In the genomic region with DNA sequence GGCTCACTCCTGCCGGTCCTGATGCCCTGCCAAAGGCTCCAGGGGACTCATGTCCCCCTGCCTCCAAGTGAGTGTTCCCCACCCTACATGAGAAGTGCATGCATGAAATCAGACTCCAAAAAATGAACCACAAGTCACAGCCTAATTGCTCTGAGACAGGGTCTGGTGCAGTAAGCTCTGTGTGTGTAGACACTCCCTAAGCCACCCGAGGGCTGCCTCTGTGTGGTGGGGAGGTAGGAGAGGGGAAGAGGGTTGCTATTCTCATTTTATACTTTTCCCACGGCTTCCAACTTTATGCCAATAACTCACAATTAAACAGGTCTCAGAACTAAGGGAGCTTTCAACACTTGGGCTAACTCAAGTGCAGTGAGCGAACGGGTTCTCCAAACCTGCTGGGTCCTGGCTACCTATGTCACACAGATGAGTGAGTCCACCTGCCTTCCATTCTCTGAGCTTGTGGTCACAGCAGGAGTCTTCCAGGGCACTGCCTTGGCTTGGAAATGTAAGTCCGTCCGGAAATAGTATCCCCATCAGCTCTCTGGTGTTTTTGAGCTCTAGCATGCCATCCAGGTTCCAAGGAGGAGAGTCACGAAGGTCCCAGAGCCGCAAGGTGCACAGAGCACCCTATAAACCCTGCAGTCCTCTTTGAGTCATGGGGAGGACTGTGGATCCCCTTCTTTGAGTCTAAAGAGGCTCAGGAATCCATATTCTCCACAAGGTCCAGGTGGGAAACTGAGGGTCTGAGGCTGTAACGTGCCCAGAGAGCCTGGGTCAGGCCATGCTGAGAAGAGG, we compare ENCODE assay signal across 9 mouse cellular contexts. TPM values are rescaled to one million over a fixed set of nuclear protein-coding genes. Genes with fewer than 3 reads are reported as not detected.
DNase-seq lines count a peak whose midpoint lies in the region; ATAC-seq and TF ChIP-seq lines count a peak whose summit lies in the region.
"Had no signal": no experiment of that assay in that cellular context is flagged by ENCODE, and none has a peak within 500 bp of the region (broad histone marks: within the 10 kb centered on the region; RNA-seq: fewer than 3 reads in every experiment).

No protein-coding gene starts in this region.

- DNase-seq in gastrocnemius, adult 2 months, result peak; percentile 32
- no peak for DNase-seq in gastrocnemius, postnatal 10 days
- DNase-seq in layer of hippocampus, adult 2 months (ENCODE audit: low spot score in 2 of 2), result no peak
- DNase-seq in layer of hippocampus, postnatal 10 days (ENCODE audit: low spot score in 2 of 2), result no peak
- DNase-seq in yolk sac, embryonic 10.5 days (ENCODE audit: low spot score), result no peak
- no peak for DNase-seq in thymus, postnatal 14 days

- intact Hi-C loops in gastrocnemius, adult 2 months (cut with DNase I), result no loop called here

- H3K9me3 ChIP-seq in intestine, postnatal 0 days (ENCODE audit: control insufficient read depth), result no peaks in the 10 kb centered on the region
- H3K9me3 ChIP-seq: stomach, embryonic 15.5 days had no signal

- H3K4me1 ChIP-seq in brown adipose tissue, adult 24 weeks (ENCODE audit: control insufficient read depth, insufficient read depth, insufficient read length, low read length), result peaks cover 17% of the 10 kb centered on the region
- H3K4me1 ChIP-seq in intestine, postnatal 0 days (replicated peaks; ENCODE audit: control insufficient read depth, insufficient read depth, low read length), result peaks cover 5% of the 10 kb centered on the region

- H3K4me2 ChIP-seq in intestine, postnatal 0 days (replicated peaks; ENCODE audit: low read depth), result no peak overlapping the region
- H3K4me2 ChIP-seq: stomach, embryonic 15.5 days had no signal

- peaks cover 25% of the 10 kb centered on the region; the same call in 1 of the 2 replicates for H3K36me3 ChIP-seq in intestine, postnatal 0 days (ENCODE audit: control insufficient read depth, insufficient read depth)
- H3K36me3 ChIP-seq: stomach, embryonic 15.5 days had no signal

- H3K4me3 ChIP-seq in gastrocnemius, adult 2 months, result peak overlapping the region; percentile 31
- H3K4me3 ChIP-seq in layer of hippocampus, adult 2 months, result no peak overlapping the region
- H3K4me3 ChIP-seq in brown adipose tissue, adult 24 weeks (ENCODE audit: insufficient read depth, low read depth, low read length), result no peak overlapping the region
- no peak overlapping the region for H3K4me3 ChIP-seq in intestine, postnatal 0 days (ENCODE audit: low read depth, low read length)
- H3K4me3 ChIP-seq: stomach, embryonic 15.5 days had no signal

- ATAC-seq in intestine, postnatal 0 days, result no peak

- no peaks in the 10 kb centered on the region for H3K27me3 ChIP-seq in intestine, postnatal 0 days (replicated peaks; ENCODE audit: control insufficient read depth, insufficient read depth, low read length)
- H3K27me3 ChIP-seq: stomach, embryonic 15.5 days had no signal

- peak overlapping the region; percentile 98 for H3K27ac ChIP-seq in gastrocnemius, adult 2 months
- H3K27ac ChIP-seq in layer of hippocampus, adult 2 months, result peak overlapping the region; percentile 83; the same call in 1 of the 2 replicates
- H3K27ac ChIP-seq in brown adipose tissue, adult 24 weeks (replicated peaks; ENCODE audit: low read depth, low read length), result peak overlapping the region; percentile 43
- H3K27ac ChIP-seq in intestine, postnatal 0 days (ENCODE audit: low read depth, low read length), result peak overlapping the region; percentile 63; the same call in 1 of the 2 replicates
- H3K27ac ChIP-seq: stomach, embryonic 15.5 days had no signal

- no peak for TF ChIP-seq CTCF in gastrocnemius, adult 2 months (IDR thresholded peaks at IDR 0.05)
- TF ChIP-seq CTCF in layer of hippocampus, adult 2 months (conservative IDR thresholded peaks at IDR 0.05), result no peak
- no peak for TF ChIP-seq CTCF in intestine, postnatal 0 days (IDR thresholded peaks at IDR 0.05; ENCODE audit: low read depth)

- H3K9ac ChIP-seq in intestine, postnatal 0 days (ENCODE audit: low read depth, low read length), result no peak overlapping the region
- H3K9ac ChIP-seq: stomach, embryonic 15.5 days had no signal

- WGBS in intestine, postnatal 0 days, result 85% methylated on average over 10 of the region's 10 CpGs

RNA-seq across cellular contexts. Expression of a gene that starts 50.1 kb away (rescaled TPM):
- total RNA-seq in gastrocnemius, adult 2 months (2021), result 1 to 10 TPM; 3.4 to 4.0 TPM
- 10 to 100 TPM in 1 of 2 experiments, 1 to 10 TPM in 1; 7.4 to 10.3 TPM for total RNA-seq in gastrocnemius, postnatal 10 days (2021)
- total RNA-seq in layer of hippocampus, adult 2 months (2021), result 10 to 100 TPM in 1 of 2 experiments, 1 to 10 TPM in 1; 9.5 to 10.6 TPM
- 10 to 100 TPM; 10.7 to 14.8 TPM for total RNA-seq in layer of hippocampus, postnatal 10 days (2021)
- polyA plus RNA-seq in brown adipose tissue, adult 24 weeks (2012; ENCODE audit: insufficient read depth, insufficient read length, missing spikeins), result 6.6 and 7.0 TPM in 2 replicates
- 21.7 and 24.0 TPM in 2 replicates for polyA plus RNA-seq in intestine, postnatal 0 days (2015; fragmentation: Nextera tagmentation; extraction: Ambion mirVana)

RNA-seq across cellular contexts. Expression of a gene that starts 52.6 kb away (rescaled TPM):
- under 1 TPM; 0.79 to 0.84 TPM for total RNA-seq in gastrocnemius, adult 2 months (2021)
- 1 to 10 TPM; 2.6 to 3.5 TPM for total RNA-seq in gastrocnemius, postnatal 10 days (2021)
- total RNA-seq in layer of hippocampus, adult 2 months (2021), result 1 to 10 TPM; 3.5 to 3.6 TPM
- total RNA-seq in layer of hippocampus, postnatal 10 days (2021), result 1 to 10 TPM; 2.1 to 3.6 TPM
- 2.3 and 2.4 TPM in 2 replicates for polyA plus RNA-seq in brown adipose tissue, adult 24 weeks (2012; ENCODE audit: insufficient read depth, insufficient read length, missing spikeins)
- 3.8 and 4.0 TPM in 2 replicates for polyA plus RNA-seq in intestine, postnatal 0 days (2015; fragmentation: Nextera tagmentation; extraction: Ambion mirVana)

RNA-seq across cellular contexts. Expression of a gene that starts 53.8 kb away (rescaled TPM):
- 10 to 100 TPM; 71.2 to 78.6 TPM for total RNA-seq in gastrocnemius, adult 2 months (2021)
- total RNA-seq in gastrocnemius, postnatal 10 days (2021), result 10 to 100 TPM; 56.0 to 59.6 TPM
- 10 to 100 TPM; 74.1 to 80.9 TPM for total RNA-seq in layer of hippocampus, adult 2 months (2021)
- total RNA-seq in layer of hippocampus, postnatal 10 days (2021), result 10 to 100 TPM; 67.3 to 72.8 TPM
- polyA plus RNA-seq in brown adipose tissue, adult 24 weeks (2012; ENCODE audit: insufficient read depth, insufficient read length, missing spikeins), result 49.2 and 54.3 TPM in 2 replicates
- polyA plus RNA-seq in intestine, postnatal 0 days (2015; fragmentation: Nextera tagmentation; extraction: Ambion mirVana), result 43.8 and 48.8 TPM in 2 replicates

Comparison
In these comparisons a context has a peak if more than half of its experiments do, and no peak if none do; other contexts are left out.
1. H3K27ac ChIP-seq: peak in every context shown above with its lines; median percentile 98 in gastrocnemius, adult 2 months; 83 in layer of hippocampus, adult 2 months; 63 in intestine, postnatal 0 days; 43 in brown adipose tissue, adult 24 weeks.